ENCODE assay signal across 12 mouse cellular contexts in genomic region chrX:161997170-161997795, GRCm38 (mm10).
DNase-seq lines count a peak whose midpoint lies in the region; ATAC-seq lines count a peak whose summit lies in the region.
"Had no signal": no experiment of that assay in that cellular context is flagged by ENCODE, and none has a peak within 500 bp of the region (broad histone marks: within the 10 kb centered on the region; RNA-seq: fewer than 3 reads in every experiment).

No protein-coding gene starts in this region.

- peak; percentile 1 for DNase-seq in left cerebral cortex, postnatal 4 days
- DNase-seq in left cerebral cortex, adult 11 months (ENCODE audit: low spot score): no peak
- no peak for DNase-seq in hindbrain, embryonic 14.5 days (ENCODE audit: low spot score)
- DNase-seq in neural tube, embryonic 11.5 days (ENCODE audit: low spot score): peak; percentile 21
- DNase-seq in spleen, adult 18-20 months: no peak
- no peak for DNase-seq in ovary, adult 18-20 months (ENCODE audit: low spot score)
- DNase-seq: cerebellum, adult 2 months; gastrocnemius, adult 2 months; thymus, adult 2 months had no signal

- intact Hi-C loops in left cerebral cortex, postnatal 4 days (cut with DNase I): no loop called here

- no peak overlapping the region for H3K9ac ChIP-seq in embryonic facial prominence, embryonic 12.5 days
- no peak overlapping the region for H3K9ac ChIP-seq in hindbrain, embryonic 14.5 days
- H3K9ac ChIP-seq in neural tube, embryonic 11.5 days (ENCODE audit: low read length): no peak overlapping the region
- no peak overlapping the region for H3K9ac ChIP-seq in heart, embryonic 11.5 days (ENCODE audit: low read depth, low read length)

- H3K36me3 ChIP-seq in embryonic facial prominence, embryonic 12.5 days: no peaks in the 10 kb centered on the region
- no peaks in the 10 kb centered on the region for H3K36me3 ChIP-seq in hindbrain, embryonic 14.5 days (replicated peaks; ENCODE audit: control insufficient read depth, insufficient read depth)
- H3K36me3 ChIP-seq in neural tube, embryonic 11.5 days (ENCODE audit: control insufficient read depth, insufficient read depth, low read length): no peaks in the 10 kb centered on the region
- no peaks in the 10 kb centered on the region for H3K36me3 ChIP-seq in heart, embryonic 11.5 days (ENCODE audit: control insufficient read depth, insufficient read depth, low read length)

- no peaks in the 10 kb centered on the region for H3K9me3 ChIP-seq in embryonic facial prominence, embryonic 12.5 days
- no peaks in the 10 kb centered on the region for H3K9me3 ChIP-seq in hindbrain, embryonic 14.5 days (ENCODE audit: control insufficient read depth, low read length)
- H3K9me3 ChIP-seq in neural tube, embryonic 11.5 days (ENCODE audit: control insufficient read depth, low read length): no peaks in the 10 kb centered on the region
- no peaks in the 10 kb centered on the region for H3K9me3 ChIP-seq in heart, embryonic 11.5 days (replicated peaks; ENCODE audit: control insufficient read depth, low read length)

- no peak overlapping the region for H3K27ac ChIP-seq in embryonic facial prominence, embryonic 12.5 days
- H3K27ac ChIP-seq in hindbrain, embryonic 14.5 days: peak overlapping the region; percentile 47; the same call in 1 of the 2 replicates
- H3K27ac ChIP-seq in neural tube, embryonic 11.5 days (ENCODE audit: low read depth, low read length): peak overlapping the region; percentile 67
- no peak overlapping the region for H3K27ac ChIP-seq in heart, embryonic 11.5 days (ENCODE audit: low read depth, low read length)
- H3K27ac ChIP-seq: gastrocnemius, adult 2 months had no signal

- ATAC-seq in embryonic facial prominence, embryonic 12.5 days (ENCODE audit: insufficient number of reproducible peaks, insufficient read depth, low FRiP score, low TSS enrichment): peak; percentile 52; the same call in 1 of the 2 replicates
- ATAC-seq in hindbrain, embryonic 14.5 days (ENCODE audit: low FRiP score): peak; percentile 27; the same call in 1 of the 2 replicates
- ATAC-seq in neural tube, embryonic 11.5 days (ENCODE audit: insufficient read depth, low FRiP score, low TSS enrichment): 0 out of 2 replicates have a peak, but pooled peaks have one; percentile 41
- ATAC-seq in heart, embryonic 11.5 days (replicated peaks; ENCODE audit: insufficient number of reproducible peaks, low FRiP score, low TSS enrichment): no peak

- H3K4me3 ChIP-seq in embryonic facial prominence, embryonic 12.5 days: no peak overlapping the region
- H3K4me3 ChIP-seq in hindbrain, embryonic 14.5 days (replicated peaks; ENCODE audit: low read length): no peak overlapping the region
- H3K4me3 ChIP-seq in neural tube, embryonic 11.5 days (ENCODE audit: low read depth, low read length): no peak overlapping the region
- no peak overlapping the region for H3K4me3 ChIP-seq in heart, embryonic 11.5 days (ENCODE audit: low read depth, low read length)
- H3K4me3 ChIP-seq: gastrocnemius, adult 2 months; megakaryocyte, embryonic 14.5 days had no signal

- no peak overlapping the region for H3K4me2 ChIP-seq in embryonic facial prominence, embryonic 12.5 days (replicated peaks)
- no peak overlapping the region for H3K4me2 ChIP-seq in hindbrain, embryonic 14.5 days (replicated peaks)
- no peak overlapping the region for H3K4me2 ChIP-seq in neural tube, embryonic 11.5 days (ENCODE audit: low read depth)
- no peak overlapping the region for H3K4me2 ChIP-seq in heart, embryonic 11.5 days

- WGBS in embryonic facial prominence, embryonic 12.5 days: 41% methylated on average over 2 of the region's 2 CpGs
- 19% methylated on average over 2 of the region's 2 CpGs for WGBS in hindbrain, embryonic 14.5 days
- 29% methylated on average over 2 of the region's 2 CpGs for WGBS in neural tube, embryonic 11.5 days
- 43% methylated on average over 2 of the region's 2 CpGs for WGBS in heart, embryonic 11.5 days (ENCODE audit: insufficient replicate concordance)

- peaks cover 5% of the 10 kb centered on the region for H3K27me3 ChIP-seq in embryonic facial prominence, embryonic 12.5 days
- H3K27me3 ChIP-seq in hindbrain, embryonic 14.5 days (ENCODE audit: control insufficient read depth, insufficient read depth, low read length): peaks cover 37% of the 10 kb centered on the region
- H3K27me3 ChIP-seq in neural tube, embryonic 11.5 days (ENCODE audit: control insufficient read depth, insufficient read depth, low read length): no peaks in the 10 kb centered on the region
- H3K27me3 ChIP-seq in heart, embryonic 11.5 days (ENCODE audit: control insufficient read depth, insufficient read depth, low read length): no peaks in the 10 kb centered on the region; the same call in 1 of the 2 replicates

- no peaks in the 10 kb centered on the region for H3K4me1 ChIP-seq in embryonic facial prominence, embryonic 12.5 days
- no peaks in the 10 kb centered on the region; the same call in 1 of the 2 replicates for H3K4me1 ChIP-seq in hindbrain, embryonic 14.5 days (replicated peaks; ENCODE audit: control insufficient read depth, insufficient read depth, low read length)
- H3K4me1 ChIP-seq in neural tube, embryonic 11.5 days (ENCODE audit: control insufficient read depth, insufficient read depth, low read length): no peaks in the 10 kb centered on the region
- H3K4me1 ChIP-seq in heart, embryonic 11.5 days (ENCODE audit: control insufficient read depth, insufficient read depth, low read length): no peaks in the 10 kb centered on the region
- H3K4me1 ChIP-seq: megakaryocyte, embryonic 14.5 days had no signal

Comparison
In these comparisons a context has a peak if more than half of its experiments do, and no peak if none do; other contexts are left out.
1. DNase-seq: peak in left cerebral cortex, postnatal 4 days (single experiment) and neural tube, embryonic 11.5 days (single experiment); none in left cerebral cortex, adult 11 months (single experiment), hindbrain, embryonic 14.5 days (single experiment), spleen, adult 18-20 months (0 of 2) and ovary, adult 18-20 months (single experiment).
2. H3K27ac ChIP-seq: peak in hindbrain, embryonic 14.5 days (single experiment) and neural tube, embryonic 11.5 days (single experiment); none in embryonic facial prominence, embryonic 12.5 days (single experiment) and heart, embryonic 11.5 days (single experiment).